In genomic region chr5:48034875-48035274, GRCm38 (mm10) we compare ENCODE assay signal across 25 mouse cellular contexts. TPM values are rescaled to one million over a fixed set of nuclear protein-coding genes. Genes with fewer than 3 reads are reported as not detected.
DNase-seq lines count a peak whose midpoint lies in the region; ATAC-seq and TF ChIP-seq lines count a peak whose summit lies in the region.
"Had no signal": no experiment of that assay in that cellular context is flagged by ENCODE, and none has a peak within 500 bp of the region (broad histone marks: within the 10 kb centered on the region; RNA-seq: fewer than 3 reads in every experiment).

No protein-coding gene starts in this region.

- no peaks in the 10 kb centered on the region for H3K36me3 ChIP-seq in kidney, embryonic 14.5 days (ENCODE audit: control insufficient read depth, insufficient read depth, low read length)
- H3K36me3 ChIP-seq in kidney, postnatal 0 days (ENCODE audit: insufficient read depth, low read length) = no peaks in the 10 kb centered on the region
- no peaks in the 10 kb centered on the region for H3K36me3 ChIP-seq in neural tube, embryonic 13.5 days
- H3K36me3 ChIP-seq: embryonic facial prominence, embryonic 15.5 days; heart, embryonic 12.5 days; heart, embryonic 15.5 days; hindbrain, embryonic 10.5 days; hindbrain, embryonic 13.5 days had no signal

- DNase-seq in kidney, postnatal 14 days = no peak
- peak; percentile 84 for DNase-seq in kidney, postnatal 0 days (ENCODE audit: low spot score)
- DNase-seq in kidney, postnatal 10 days = no peak
- DNase-seq in neural tube, embryonic 10.5 days (ENCODE audit: extremely low spot score, low spot score) = no peak
- DNase-seq: adrenal gland, adult 2 months; adrenal gland, postnatal 14 days; cerebellum, adult 11 months; cerebellum, adult 2 months; cerebellum, adult 9-11 months; cerebellum, postnatal 25 days; forebrain, postnatal 0 days; gastrocnemius, adult 2 months; gastrocnemius, postnatal 14 days; heart, adult 18-20 months; heart, postnatal 10 days; heart, postnatal 36 days had no signal

- no peak overlapping the region for H3K4me2 ChIP-seq in kidney, embryonic 14.5 days (replicated peaks; ENCODE audit: low read depth, low read length)
- no peak overlapping the region for H3K4me2 ChIP-seq in kidney, postnatal 0 days (ENCODE audit: low read length)
- H3K4me2 ChIP-seq in neural tube, embryonic 13.5 days = no peak overlapping the region
- H3K4me2 ChIP-seq: embryonic facial prominence, embryonic 15.5 days; heart, embryonic 12.5 days; heart, embryonic 15.5 days; hindbrain, embryonic 13.5 days had no signal

- H3K4me1 ChIP-seq in kidney, embryonic 14.5 days (ENCODE audit: control insufficient read depth, insufficient read depth, low read length) = no peaks in the 10 kb centered on the region
- H3K4me1 ChIP-seq in kidney, postnatal 0 days (replicated peaks; ENCODE audit: insufficient read depth, low read length) = no peaks in the 10 kb centered on the region
- peaks cover 5% of the 10 kb centered on the region; the same call in 1 of the 2 replicates for H3K4me1 ChIP-seq in neural tube, embryonic 13.5 days (replicated peaks)
- H3K4me1 ChIP-seq: embryonic facial prominence, embryonic 15.5 days; heart, embryonic 12.5 days; hindbrain, embryonic 10.5 days; hindbrain, embryonic 13.5 days had no signal

- no peak overlapping the region for H3K27ac ChIP-seq in kidney, embryonic 14.5 days (ENCODE audit: low read depth, low read length)
- no peak overlapping the region for H3K27ac ChIP-seq in kidney, postnatal 0 days
- 0 out of 2 replicates have a peak overlapping the region, but pooled peaks have one; percentile 6 for H3K27ac ChIP-seq in neural tube, embryonic 13.5 days (replicated peaks)
- H3K27ac ChIP-seq: embryonic facial prominence, embryonic 15.5 days; gastrocnemius, adult 2 months; heart, embryonic 15.5 days; hindbrain, embryonic 10.5 days; hindbrain, embryonic 13.5 days had no signal

- no peak overlapping the region for H3K9ac ChIP-seq in kidney, embryonic 14.5 days (ENCODE audit: low read depth, low read length)
- no peak overlapping the region for H3K9ac ChIP-seq in kidney, postnatal 0 days (ENCODE audit: low read depth, low read length)
- no peak overlapping the region for H3K9ac ChIP-seq in neural tube, embryonic 13.5 days
- H3K9ac ChIP-seq: embryonic facial prominence, embryonic 15.5 days; forebrain, postnatal 0 days; heart, embryonic 12.5 days; heart, embryonic 15.5 days; hindbrain, embryonic 13.5 days had no signal

- 25% methylated on average over 1 of the region's 1 CpGs for WGBS in kidney, embryonic 14.5 days
- WGBS in kidney, postnatal 0 days = 27% methylated on average over 1 of the region's 1 CpGs
- 84% methylated on average over 1 of the region's 1 CpGs for WGBS in neural tube, embryonic 13.5 days

- no peaks in the 10 kb centered on the region for H3K27me3 ChIP-seq in kidney, embryonic 14.5 days (ENCODE audit: control insufficient read depth, insufficient read depth, low read length)
- H3K27me3 ChIP-seq in kidney, postnatal 0 days (ENCODE audit: insufficient read depth, low read length) = no peaks in the 10 kb centered on the region
- H3K27me3 ChIP-seq in neural tube, embryonic 13.5 days = no peaks in the 10 kb centered on the region
- H3K27me3 ChIP-seq: embryonic facial prominence, embryonic 15.5 days; heart, embryonic 12.5 days; heart, embryonic 15.5 days; hindbrain, embryonic 13.5 days had no signal

- peak; percentile 92 for ATAC-seq in kidney, embryonic 14.5 days (ENCODE audit: low FRiP score, low TSS enrichment)
- ATAC-seq in kidney, postnatal 0 days (replicated peaks; ENCODE audit: low FRiP score, low read depth) = peak; percentile 87
- ATAC-seq in neural tube, embryonic 13.5 days (ENCODE audit: low read depth) = no peak
- ATAC-seq: CD4-positive, CD25-positive, alpha-beta regulatory T cell, adult 4 months; forebrain, embryonic 14.5 days; forebrain, postnatal 0 days had no signal

- TF ChIP-seq CTCF in kidney, postnatal 0 days (IDR thresholded peaks at IDR 0.05; ENCODE audit: low read depth) = no peak

- H3K4me3 ChIP-seq in kidney, embryonic 14.5 days (ENCODE audit: low read length) = no peak overlapping the region
- H3K4me3 ChIP-seq in kidney, postnatal 0 days (replicated peaks; ENCODE audit: low read depth, low read length) = no peak overlapping the region
- H3K4me3 ChIP-seq in neural tube, embryonic 13.5 days = no peak overlapping the region
- H3K4me3 ChIP-seq: embryonic facial prominence, embryonic 15.5 days; gastrocnemius, adult 2 months; heart, embryonic 12.5 days; heart, embryonic 15.5 days; hindbrain, embryonic 10.5 days; hindbrain, embryonic 13.5 days had no signal

- no peaks in the 10 kb centered on the region for H3K9me3 ChIP-seq in kidney, embryonic 14.5 days (ENCODE audit: control insufficient read depth, low read length)
- H3K9me3 ChIP-seq in kidney, postnatal 0 days (replicated peaks; ENCODE audit: low read length) = no peaks in the 10 kb centered on the region
- H3K9me3 ChIP-seq in neural tube, embryonic 13.5 days = no peaks in the 10 kb centered on the region
- H3K9me3 ChIP-seq: embryonic facial prominence, embryonic 15.5 days; heart, embryonic 12.5 days; heart, embryonic 15.5 days; hindbrain, embryonic 10.5 days; hindbrain, embryonic 13.5 days had no signal

RNA-seq across cellular contexts. Expression of gene Slit2, which starts 51.9 kb away (rescaled TPM):
- polyA plus RNA-seq in kidney, embryonic 14.5 days (2014; fragmentation: Nextera tagmentation; extraction: Ambion mirVana) = 33.2 and 50.5 TPM in 2 replicates
- 18.3 and 20.2 TPM in 2 replicates for polyA plus RNA-seq in kidney, postnatal 0 days (2015; fragmentation: Nextera tagmentation; extraction: Ambion mirVana)
- polyA plus RNA-seq in neural tube, embryonic 13.5 days (2015; fragmentation: Nextera tagmentation; extraction: Ambion mirVana) = 47.2 and 52.6 TPM in 2 replicates
